Mouse (Mus musculus) liver, adult 2 months (tissue): Measurements from ENCODE around the gene Gm20855. TPM values are rescaled to one million over a fixed set of nuclear protein-coding genes. Genes with fewer than 3 reads are reported as not detected.
"Not testable (repeated sequence)": the region's sequence is repeated elsewhere in the genome, so short reads cannot be mapped to it uniquely, and the experiment has no call there.

ENCODE experiments used
- DNase-seq: peaks from one replicate; pipeline ENCODE4 v3.0.0-alpha.2; 2011; ENCODE audit warnings: low read depth, low spot score; ENCODE audit errors: extremely low read depth
- H3K27ac ChIP-seq: fragments of 200-500 bp; replicated peaks from 2 replicates; pipeline ENCODE4 v1.5.1; 2012; ENCODE audit warnings: low read depth, mild to moderate bottlenecking, control low read depth, inconsistent platforms, low read length; ENCODE audit not compliant: insufficient read depth
- H3K27me3 ChIP-seq: fragments of 200-500 bp; 2 replicates; pipeline ENCODE4 v1.6.1; 2012; ENCODE audit warnings: mild to moderate bottlenecking, moderate library complexity, low read length, inconsistent platforms; ENCODE audit not compliant: control insufficient read depth, insufficient read depth
- H3K36me3 ChIP-seq: fragments of 200-500 bp; 2 replicates; pipeline ENCODE4 v1.6.1; 2012; ENCODE audit warnings: low read length, inconsistent platforms; ENCODE audit not compliant: control insufficient read depth, insufficient read depth
- H3K4me1 ChIP-seq: fragments of 200-500 bp; 2 replicates; pipeline ENCODE4 v1.6.1; 2011; ENCODE audit warnings: low read length; ENCODE audit not compliant: control insufficient read depth, insufficient read depth
- H3K4me3 ChIP-seq: fragments of 200-500 bp; 2 replicates; pipeline ENCODE4 v1.5.1; 2011; ENCODE audit warnings: low read depth, mild to moderate bottlenecking, control low read depth, low read length, moderate library complexity; ENCODE audit not compliant: insufficient read depth
- H3K79me2 ChIP-seq: fragments of 200-500 bp; 2 replicates; pipeline ENCODE4 v1.6.1; 2012; ENCODE audit warnings: inconsistent platforms, mild to moderate bottlenecking, low read length, moderate library complexity; ENCODE audit not compliant: control insufficient read depth, insufficient read depth
- H3K9ac ChIP-seq: fragments of 200-500 bp; 2 replicates; pipeline ENCODE4 v1.6.1; 2012; ENCODE audit warnings: low read depth, mild to moderate bottlenecking, control low read depth, inconsistent platforms, low read length
- WGBS: fragments of 180-500 bp; shearing (Covaris S2); methylation state at CpG from one replicate; pipeline ENCODE4 v1.1.7; 2018; 5-methylcytosine and 5-hydroxymethylcytosine counted together
- polyA plus RNA-seq: library from polyadenylated mRNA; depleted of rRNA; stranded (reverse); fragments of >200 nt; gene quantifications from 2 replicates; pipeline ENCODE4 v1.2.3, GENCODE M21; 2012; rRNA removed
- total RNA-seq: library from RNA; depleted of rRNA; stranded (reverse); fragments of >200 nt; gene quantifications from 2 replicates; pipeline ENCODE4 v1.2.3, GENCODE M21; 2014; rRNA removed

The Gm20855 gene
- total RNA-seq (not detected in 2 replicates), polyA plus RNA-seq (not detected in 2 replicates)

DNA sequence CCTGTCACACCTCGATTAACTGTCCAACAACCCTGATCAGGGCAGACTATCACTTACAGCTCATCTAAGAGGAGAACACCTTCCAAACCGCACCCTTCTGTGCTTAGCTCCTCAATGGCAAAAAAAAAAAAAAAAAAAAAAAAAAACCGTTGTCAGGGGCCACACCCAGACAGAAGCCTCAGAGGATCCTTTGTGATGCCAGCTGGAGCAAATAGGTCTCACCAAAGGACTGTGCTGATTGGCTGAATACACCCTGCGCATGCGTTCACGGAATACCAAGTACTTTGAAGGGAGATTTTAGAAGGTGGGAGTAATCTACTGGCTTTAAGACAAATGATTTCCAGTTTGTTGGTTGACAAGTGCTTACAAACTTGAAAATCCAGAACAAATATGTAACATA, at the start of gene Gm20855:
Gene Gm20855 (minus strand): TSS at position 101 of the 400 bp plus-strand sequence.
- not testable (repeated sequence) for H3K36me3 ChIP-seq, DNase-seq, H3K27me3 ChIP-seq, H3K4me1 ChIP-seq, H3K79me2 ChIP-seq, H3K9ac ChIP-seq, H3K27ac ChIP-seq, H3K4me3 ChIP-seq
- WGBS: no CpG with 5 or more reads among the region's 6 CpGs
